Comparison of ENCODE assay signal across 9 mouse cellular contexts in genomic region chr4:118275601-118276519, GRCm38 (mm10). TPM values are rescaled to one million over a fixed set of nuclear protein-coding genes. Genes with fewer than 3 reads are reported as not detected.
DNase-seq lines count a peak whose midpoint lies in the region; ATAC-seq and TF ChIP-seq lines count a peak whose summit lies in the region.
"Had no signal": no experiment of that assay in that cellular context is flagged by ENCODE, and none has a peak within 500 bp of the region (broad histone marks: within the 10 kb centered on the region; RNA-seq: fewer than 3 reads in every experiment).

No protein-coding gene starts in this region.

- intact Hi-C loops in heart, postnatal 36 days (cut with DNase I): no loop called here
- intact Hi-C loops in gastrocnemius, postnatal 14 days (cut with DNase I; ENCODE audit: low total_unique reads): no loop called here

- ATAC-seq in heart, embryonic 15.5 days (replicated peaks; ENCODE audit: insufficient number of reproducible peaks, insufficient read depth, low FRiP score, low read depth): 0 out of 2 replicates have a peak, but pooled peaks have one; percentile 10
- ATAC-seq in embryonic facial prominence, embryonic 14.5 days (ENCODE audit: low read depth): peak; percentile 7; the same call in 1 of the 2 replicates
- ATAC-seq in intestine, postnatal 0 days: peak; percentile 7; the same call in 1 of the 2 replicates
- ATAC-seq in midbrain, embryonic 11.5 days (ENCODE audit: low FRiP score): peak; percentile 86

- no peak overlapping the region for H3K4me3 ChIP-seq in heart, embryonic 15.5 days
- no peak overlapping the region for H3K4me3 ChIP-seq in embryonic facial prominence, embryonic 14.5 days (ENCODE audit: low read depth, low read length)
- no peak overlapping the region for H3K4me3 ChIP-seq in intestine, postnatal 0 days (ENCODE audit: low read depth, low read length)
- no peak overlapping the region for H3K4me3 ChIP-seq in midbrain, embryonic 11.5 days (ENCODE audit: low read depth, low read length)

- no peak for DNase-seq in heart, postnatal 36 days
- no peak for DNase-seq in embryonic facial prominence, embryonic 14.5 days (ENCODE audit: low spot score)
- peak; percentile 96 for DNase-seq in midbrain, embryonic 11.5 days (ENCODE audit: low spot score, missing footprints)
- DNase-seq in adrenal gland, postnatal 4 days (ENCODE audit: low spot score in 2 of 2): no peak
- DNase-seq in gastrocnemius, postnatal 14 days: no peak
- DNase-seq in cerebellum, adult 8-10 months: no peak
- DNase-seq: thymus, adult 2 months had no signal

- no peaks in the 10 kb centered on the region for H3K9me3 ChIP-seq in heart, embryonic 15.5 days (replicated peaks)
- H3K9me3 ChIP-seq in embryonic facial prominence, embryonic 14.5 days (ENCODE audit: control insufficient read depth, low read length): no peaks in the 10 kb centered on the region; the same call in 1 of the 2 replicates
- no peaks in the 10 kb centered on the region for H3K9me3 ChIP-seq in intestine, postnatal 0 days (ENCODE audit: control insufficient read depth)
- no peaks in the 10 kb centered on the region for H3K9me3 ChIP-seq in midbrain, embryonic 11.5 days (ENCODE audit: control insufficient read depth, low read length)

- 77% methylated on average over 6 of the region's 6 CpGs for WGBS in heart, embryonic 15.5 days
- WGBS in embryonic facial prominence, embryonic 14.5 days: 75% methylated on average over 6 of the region's 6 CpGs
- WGBS in intestine, postnatal 0 days: 75% methylated on average over 6 of the region's 6 CpGs
- WGBS in midbrain, embryonic 11.5 days: 55% methylated on average over 6 of the region's 6 CpGs

- H3K27ac ChIP-seq in heart, embryonic 15.5 days: peak overlapping the region; percentile 25; the same call in 1 of the 2 replicates
- H3K27ac ChIP-seq in embryonic facial prominence, embryonic 14.5 days (replicated peaks; ENCODE audit: low read depth, low read length): peak overlapping the region; percentile 52
- peak overlapping the region; percentile 81 for H3K27ac ChIP-seq in intestine, postnatal 0 days (ENCODE audit: low read depth, low read length)
- H3K27ac ChIP-seq in midbrain, embryonic 11.5 days (ENCODE audit: low read depth, low read length): peak overlapping the region; percentile 98

- H3K36me3 ChIP-seq in heart, embryonic 15.5 days: peaks cover 7% of the 10 kb centered on the region; the same call in 1 of the 2 replicates
- peaks cover 76% of the 10 kb centered on the region for H3K36me3 ChIP-seq in embryonic facial prominence, embryonic 14.5 days (ENCODE audit: control insufficient read depth, insufficient read depth, low read length)
- peaks cover 24% of the 10 kb centered on the region; the same call in 1 of the 2 replicates for H3K36me3 ChIP-seq in intestine, postnatal 0 days (ENCODE audit: control insufficient read depth, insufficient read depth)
- peaks cover 5% of the 10 kb centered on the region for H3K36me3 ChIP-seq in midbrain, embryonic 11.5 days (ENCODE audit: control insufficient read depth, insufficient read depth, low read length)

- no peak for TF ChIP-seq CTCF in intestine, postnatal 0 days (IDR thresholded peaks at IDR 0.05; ENCODE audit: low read depth)

- H3K27me3 ChIP-seq in heart, embryonic 15.5 days: no peaks in the 10 kb centered on the region
- H3K27me3 ChIP-seq in embryonic facial prominence, embryonic 14.5 days (replicated peaks; ENCODE audit: control insufficient read depth, insufficient read depth, low read length): no peaks in the 10 kb centered on the region
- no peaks in the 10 kb centered on the region for H3K27me3 ChIP-seq in intestine, postnatal 0 days (replicated peaks; ENCODE audit: control insufficient read depth, insufficient read depth, low read length)
- no peaks in the 10 kb centered on the region for H3K27me3 ChIP-seq in midbrain, embryonic 11.5 days (ENCODE audit: control insufficient read depth, insufficient read depth, low read length)

- H3K4me2 ChIP-seq in heart, embryonic 15.5 days: no peak overlapping the region
- no peak overlapping the region for H3K4me2 ChIP-seq in embryonic facial prominence, embryonic 14.5 days (ENCODE audit: low read depth, low read length)
- peak overlapping the region; percentile 52 for H3K4me2 ChIP-seq in intestine, postnatal 0 days (replicated peaks; ENCODE audit: low read depth)
- H3K4me2 ChIP-seq in midbrain, embryonic 11.5 days: peak overlapping the region; percentile 27

- peaks cover 67% of the 10 kb centered on the region for H3K4me1 ChIP-seq in heart, embryonic 15.5 days (replicated peaks)
- peaks cover 23% of the 10 kb centered on the region; the same call in 1 of the 2 replicates for H3K4me1 ChIP-seq in embryonic facial prominence, embryonic 14.5 days (ENCODE audit: control insufficient read depth, insufficient read depth, low read length)
- H3K4me1 ChIP-seq in intestine, postnatal 0 days (replicated peaks; ENCODE audit: control insufficient read depth, insufficient read depth, low read length): peaks cover 34% of the 10 kb centered on the region
- peaks cover 73% of the 10 kb centered on the region for H3K4me1 ChIP-seq in midbrain, embryonic 11.5 days (ENCODE audit: control insufficient read depth, insufficient read depth, low read length)

- H3K9ac ChIP-seq in heart, embryonic 15.5 days: no peak overlapping the region
- H3K9ac ChIP-seq in embryonic facial prominence, embryonic 14.5 days (ENCODE audit: low read depth, low read length): peak overlapping the region; percentile 11; the same call in 1 of the 2 replicates
- 0 out of 2 replicates have a peak overlapping the region, but pooled peaks have one; percentile 4 for H3K9ac ChIP-seq in intestine, postnatal 0 days (ENCODE audit: low read depth, low read length)
- peak overlapping the region; percentile 49 for H3K9ac ChIP-seq in midbrain, embryonic 11.5 days (ENCODE audit: low read length)

RNA-seq across cellular contexts. Expression of gene Ptprf, which starts 15.3 kb away (rescaled TPM):
- polyA plus RNA-seq in heart, embryonic 15.5 days (2015; fragmentation: Nextera tagmentation; extraction: Ambion mirVana): 16.7 and 32.2 TPM in 2 replicates
- 1 to 10 TPM; 7.5 to 9.2 TPM for total RNA-seq in heart, postnatal 36 days (2021)
- polyA plus RNA-seq in embryonic facial prominence, embryonic 14.5 days (2014; fragmentation: Nextera tagmentation; extraction: Ambion mirVana): 59.8 and 66.8 TPM in 2 replicates
- polyA plus RNA-seq in intestine, postnatal 0 days (2015; fragmentation: Nextera tagmentation; extraction: Ambion mirVana): 32.8 and 37.9 TPM in 2 replicates
- 60.1 and 63.5 TPM in 2 replicates for polyA plus RNA-seq in midbrain, embryonic 11.5 days (2014; fragmentation: Nextera tagmentation; extraction: Ambion mirVana)
- total RNA-seq in adrenal gland, postnatal 4 days (2021): 100 to 1,000 TPM; 102 to 120 TPM
- 10 to 100 TPM in 1 of 2 experiments, 1 to 10 TPM in 1; 7.7 to 11.7 TPM for total RNA-seq in gastrocnemius, postnatal 14 days (2021)

Comparison
In these comparisons a context has a peak if more than half of its experiments do, and no peak if none do; other contexts are left out.
1. ATAC-seq: peak in every context shown above with its lines; median percentile 86 in midbrain, embryonic 11.5 days; 10 in heart, embryonic 15.5 days; 7 in embryonic facial prominence, embryonic 14.5 days; 7 in intestine, postnatal 0 days.
2. H3K27ac ChIP-seq: peak in every context shown above with its lines; median percentile 98 in midbrain, embryonic 11.5 days; 81 in intestine, postnatal 0 days; 52 in embryonic facial prominence, embryonic 14.5 days; 25 in heart, embryonic 15.5 days.
3. H3K4me2 ChIP-seq: peak in intestine, postnatal 0 days (single experiment) and midbrain, embryonic 11.5 days (single experiment); none in heart, embryonic 15.5 days (single experiment) and embryonic facial prominence, embryonic 14.5 days (single experiment).